Mouse (Mus musculus) limb, embryonic 13.5 days (tissue): ENCODE results near the gene Itgb3bp. TPM values are rescaled to one million over a fixed set of nuclear protein-coding genes. Genes with fewer than 3 reads are reported as not detected.
A peak's percentile ranks its signal among the peaks of the same experiment; 100 is the strongest.

Experiments used
- ATAC-seq: fragments of 200-750 bp; cut with Nextera tagmentation; 2 replicates; pipeline ENCODE4 v1.8.0; 2017; ENCODE audit warnings: low read depth, moderate number of reproducible peaks, moderate TSS enrichment; ENCODE audit not compliant: low FRiP score
- H3K27ac ChIP-seq: fragments of 300-500 bp; sonication (generic); 2 replicates; pipeline ENCODE4 v1.5.1; 2015; ENCODE audit warnings: inconsistent platforms, mild to moderate bottlenecking, moderate library complexity
- H3K27me3 ChIP-seq: fragments of 300-500 bp; sonication (generic); 2 replicates; pipeline ENCODE4 v1.6.1; 2015; ENCODE audit warnings: mild to moderate bottlenecking, inconsistent platforms
- H3K36me3 ChIP-seq: fragments of 300-500 bp; sonication (generic); 2 replicates; pipeline ENCODE4 v1.6.1; 2015; ENCODE audit warnings: inconsistent platforms, mild to moderate bottlenecking, moderate library complexity
- H3K4me1 ChIP-seq: fragments of 300-500 bp; sonication (generic); 2 replicates; pipeline ENCODE4 v1.6.1; 2015; ENCODE audit warnings: inconsistent platforms
- H3K4me2 ChIP-seq: fragments of 300-500 bp; sonication (generic); replicated peaks from 2 replicates; pipeline ENCODE4 v1.6.1; 2015; ENCODE audit warnings: inconsistent platforms, mild to moderate bottlenecking, moderate library complexity
- H3K4me3 ChIP-seq: fragments of 300-500 bp; sonication (generic); 2 replicates; pipeline ENCODE4 v1.5.1; 2015; ENCODE audit warnings: moderate library complexity, mild to moderate bottlenecking, inconsistent platforms
- H3K9ac ChIP-seq: fragments of 300-500 bp; sonication (generic); 2 replicates; pipeline ENCODE4 v1.6.1; 2015; ENCODE audit warnings: mild to moderate bottlenecking, inconsistent platforms
- H3K9me3 ChIP-seq: fragments of 300-500 bp; sonication (generic); 2 replicates; pipeline ENCODE4 v1.6.1; 2016; ENCODE audit warnings: inconsistent platforms
- WGBS: fragments of 180-500 bp; shearing (Covaris S2); methylation state at CpG from one replicate; pipeline ENCODE4 v1.1.7; 2015; 5-methylcytosine and 5-hydroxymethylcytosine counted together
- polyA plus RNA-seq: library from polyadenylated mRNA; unstranded; fragments of >200 nt; fragmentation: Nextera tagmentation; extraction: Ambion mirVana; gene quantifications from 2 replicates; pipeline ENCODE4 v1.2.1, GENCODE M21; 2015

The Itgb3bp gene
- polyA plus RNA-seq, 1 experiment from 2014 or later: 36.1 TPM

- 86% methylated on average over 2 of the region's 2 CpGs for WGBS
- H3K36me3 ChIP-seq: no peaks in the 10 kb centered on the region
- ATAC-seq: no peak
- no peak overlapping the region for H3K4me2 ChIP-seq
- no peak overlapping the region for H3K4me3 ChIP-seq
- H3K4me1 ChIP-seq: peaks cover 7% of the 10 kb centered on the region
- no peak overlapping the region for H3K9ac ChIP-seq
- H3K9me3 ChIP-seq: no peaks in the 10 kb centered on the region
- H3K27me3 ChIP-seq: no peaks in the 10 kb centered on the region
- H3K27ac ChIP-seq: no peak overlapping the region
These were observed 24.3 kb upstream of the Itgb3bp start for GRCm38 (mm10) chr4:99953904-99954303.

- H3K9ac ChIP-seq: no peak overlapping the region
- no peak overlapping the region for H3K4me3 ChIP-seq
- 93% methylated on average over 1 of the region's 1 CpGs for WGBS
- no peak overlapping the region for H3K27ac ChIP-seq
- ATAC-seq: no peak
- H3K9me3 ChIP-seq: no peaks in the 10 kb centered on the region
- no peaks in the 10 kb centered on the region; the same call in 1 of the 2 replicates for H3K4me1 ChIP-seq
- H3K27me3 ChIP-seq: no peaks in the 10 kb centered on the region
- no peaks in the 10 kb centered on the region for H3K36me3 ChIP-seq
- no peak overlapping the region for H3K4me2 ChIP-seq
These were observed 18.3 kb upstream of the Itgb3bp start for GRCm38 (mm10) chr4:99947896-99948295.

DNA sequence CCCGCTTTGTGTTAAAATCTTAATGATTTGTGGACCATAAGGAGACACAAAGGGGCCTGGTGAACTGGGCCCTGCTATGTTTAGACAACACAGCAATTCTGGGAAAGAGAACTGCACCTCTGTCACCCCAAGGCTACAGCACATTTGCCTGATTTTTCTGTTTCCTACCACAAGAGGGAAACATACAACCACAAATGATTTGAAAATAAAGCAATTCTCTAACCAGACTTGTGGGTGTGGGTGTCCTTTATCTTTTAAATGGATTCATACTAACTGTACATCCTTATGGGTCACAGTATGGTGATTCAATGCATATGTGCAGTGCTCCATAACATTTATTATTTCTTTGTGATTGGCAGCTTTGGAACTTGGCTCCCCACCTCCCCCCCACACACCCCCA, 17.6 kb upstream of the Itgb3bp start:
- H3K4me2 ChIP-seq: no peak overlapping the region
- H3K9ac ChIP-seq: no peak overlapping the region
- H3K36me3 ChIP-seq: no peaks in the 10 kb centered on the region
- H3K4me1 ChIP-seq: no peaks in the 10 kb centered on the region
- no peak for ATAC-seq
- H3K27me3 ChIP-seq: no peaks in the 10 kb centered on the region
- whole genome bisulfite sequencing: 71% methylated on average over 1 of the region's 1 CpGs
- H3K27ac ChIP-seq: no peak overlapping the region
- no peaks in the 10 kb centered on the region for H3K9me3 ChIP-seq
- no peak overlapping the region for H3K4me3 ChIP-seq

DNA sequence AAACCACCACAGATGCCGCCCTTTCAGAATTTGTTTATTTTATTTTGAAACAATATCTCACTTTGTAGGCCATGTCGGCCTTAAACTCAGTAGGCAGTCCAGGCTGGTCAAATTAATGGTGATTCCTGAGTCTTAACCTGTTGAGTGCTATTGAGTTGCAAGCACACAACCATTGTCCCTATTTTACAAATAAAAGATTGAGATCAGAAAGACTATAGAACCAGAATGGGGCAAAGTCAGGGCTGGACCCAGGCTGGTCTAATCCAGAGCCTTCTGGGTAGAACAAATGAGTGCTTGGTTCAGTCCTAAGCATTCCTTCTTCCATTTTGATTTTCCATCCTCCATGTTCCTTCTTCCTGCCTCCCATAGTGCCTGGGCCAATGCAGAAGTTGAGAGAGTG, 16.9 kb upstream of the Itgb3bp start:
- H3K9ac ChIP-seq: no peak overlapping the region
- no peaks in the 10 kb centered on the region for H3K4me1 ChIP-seq
- no peaks in the 10 kb centered on the region for H3K9me3 ChIP-seq
- H3K36me3 ChIP-seq: no peaks in the 10 kb centered on the region
- H3K27ac ChIP-seq: no peak overlapping the region
- no peak overlapping the region for H3K4me2 ChIP-seq
- no peak overlapping the region for H3K4me3 ChIP-seq
- ATAC-seq: no peak
- WGBS: 91% methylated on average over 2 of the region's 2 CpGs
- no peaks in the 10 kb centered on the region for H3K27me3 ChIP-seq

DNA sequence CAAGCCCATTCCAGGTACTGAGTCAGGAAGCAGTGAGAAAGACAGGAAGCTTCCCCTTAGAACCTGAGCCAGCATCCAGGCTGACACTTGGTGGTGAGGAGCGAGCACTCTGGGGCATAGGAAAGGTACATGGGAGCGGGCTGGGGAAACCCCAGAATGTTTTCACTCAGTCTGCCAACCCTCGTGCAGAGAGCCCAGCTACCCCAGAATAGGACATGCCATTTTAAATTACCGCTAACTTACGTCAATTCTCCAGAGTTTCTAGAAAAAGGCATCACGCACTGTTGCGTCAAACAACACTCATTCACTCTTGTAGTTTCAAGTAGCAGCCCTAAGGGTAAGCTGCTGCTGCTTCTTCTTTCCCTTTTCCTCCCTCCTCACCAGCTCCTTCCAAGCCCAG, 15.4 kb upstream of the Itgb3bp start:
- Histone ChIP-seq H3K4me2 (no peak overlapping the region), H3K36me3 (no peaks in the 10 kb centered on the region), H3K27me3 (no peaks in the 10 kb centered on the region), H3K4me3 (no peak overlapping the region), H3K27ac (no peak overlapping the region), H3K9me3 (no peaks in the 10 kb centered on the region), H3K4me1 (peaks cover 3% of the 10 kb centered on the region; the same call in 1 of the 2 replicates), H3K9ac (no peak overlapping the region)
- WGBS: 93% methylated on average over 7 of the region's 7 CpGs
- no peak for ATAC-seq

DNA sequence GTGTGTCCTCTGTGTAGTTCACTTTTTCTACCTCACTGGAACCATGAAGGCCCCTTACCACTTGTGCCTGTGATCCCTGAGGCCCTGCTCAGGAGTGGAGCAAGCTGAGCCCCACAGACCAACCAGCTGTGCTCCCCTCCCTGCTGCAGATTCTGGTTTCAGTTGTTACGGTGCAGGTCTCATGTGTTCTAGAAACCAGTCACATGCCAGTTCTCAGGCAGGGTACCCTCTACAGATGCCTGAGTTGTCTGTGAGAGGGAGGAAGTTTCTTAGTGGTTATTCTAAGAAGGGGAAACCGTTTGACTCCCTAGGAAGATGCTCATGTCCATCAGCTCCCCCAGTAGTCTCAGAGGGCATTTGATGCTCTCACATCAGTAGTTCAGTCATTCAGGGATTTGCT, 15.0 kb upstream of the Itgb3bp start:
- Histone ChIP-seq H3K9me3 (no peaks in the 10 kb centered on the region), H3K27ac (no peak overlapping the region), H3K36me3 (no peaks in the 10 kb centered on the region), H3K4me1 (peaks cover 6% of the 10 kb centered on the region), H3K4me2 (no peak overlapping the region), H3K27me3 (no peaks in the 10 kb centered on the region), H3K9ac (no peak overlapping the region), H3K4me3 (no peak overlapping the region)
- 69% methylated on average over 2 of the region's 2 CpGs for WGBS
- no peak for ATAC-seq

DNA sequence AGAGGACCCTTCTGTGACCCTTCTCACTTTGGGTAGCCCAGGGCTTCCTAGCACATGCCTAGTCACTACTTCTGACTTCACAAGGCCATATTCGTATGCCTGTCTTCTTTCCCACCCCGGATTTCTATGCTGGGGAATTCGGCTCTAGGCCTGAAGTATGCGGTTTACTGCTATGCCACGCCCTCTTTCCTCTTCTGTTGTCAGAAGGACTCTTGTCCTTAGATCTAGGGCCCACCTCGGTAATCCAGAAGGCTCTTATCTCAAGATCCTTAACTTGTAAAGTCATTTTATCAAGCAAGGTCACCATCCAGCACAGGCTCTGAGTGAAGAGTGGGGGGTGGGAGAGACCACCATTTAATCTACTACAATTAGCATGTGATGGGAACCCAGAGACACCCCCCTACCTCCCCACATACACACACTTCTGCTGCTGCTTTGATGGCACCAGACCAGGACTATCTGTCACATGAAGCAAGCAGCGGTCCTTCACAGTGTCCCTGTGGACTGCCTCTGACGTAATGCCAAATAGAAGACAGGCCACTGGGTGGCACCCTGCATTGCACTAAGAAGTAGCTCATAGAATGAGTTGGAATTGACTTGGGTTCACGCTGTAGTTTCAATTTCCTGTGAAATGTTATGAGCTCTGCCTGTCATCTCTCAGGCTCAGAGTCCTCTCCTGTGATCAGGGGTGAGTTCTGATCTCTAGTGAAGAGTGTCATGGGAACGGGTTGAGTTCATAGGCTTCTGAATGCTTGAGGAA, 12.2 kb upstream of the Itgb3bp start:
- no peak overlapping the region for H3K9ac ChIP-seq
- H3K4me3 ChIP-seq: no peak overlapping the region
- no peaks in the 10 kb centered on the region for H3K36me3 ChIP-seq
- H3K27me3 ChIP-seq: no peaks in the 10 kb centered on the region
- ATAC-seq: no peak
- H3K27ac ChIP-seq: no peak overlapping the region
- H3K4me2 ChIP-seq: no peak overlapping the region
- no peaks in the 10 kb centered on the region for H3K9me3 ChIP-seq
- WGBS: 70% methylated on average over 10 of the region's 10 CpGs
- peaks cover 12% of the 10 kb centered on the region for H3K4me1 ChIP-seq

GRCm38 (mm10) chr4:99939711-99940505, 10.3 kb upstream of the Itgb3bp start:
- Histone ChIP-seq H3K36me3 (no peaks in the 10 kb centered on the region), H3K4me3 (no peak overlapping the region), H3K9me3 (no peaks in the 10 kb centered on the region), H3K27me3 (no peaks in the 10 kb centered on the region), H3K4me2 (no peak overlapping the region), H3K27ac (no peak overlapping the region), H3K4me1 (peaks cover 12% of the 10 kb centered on the region), H3K9ac (no peak overlapping the region)
- WGBS: 57% methylated on average over 16 of the region's 16 CpGs
- ATAC-seq: no peak

DNA sequence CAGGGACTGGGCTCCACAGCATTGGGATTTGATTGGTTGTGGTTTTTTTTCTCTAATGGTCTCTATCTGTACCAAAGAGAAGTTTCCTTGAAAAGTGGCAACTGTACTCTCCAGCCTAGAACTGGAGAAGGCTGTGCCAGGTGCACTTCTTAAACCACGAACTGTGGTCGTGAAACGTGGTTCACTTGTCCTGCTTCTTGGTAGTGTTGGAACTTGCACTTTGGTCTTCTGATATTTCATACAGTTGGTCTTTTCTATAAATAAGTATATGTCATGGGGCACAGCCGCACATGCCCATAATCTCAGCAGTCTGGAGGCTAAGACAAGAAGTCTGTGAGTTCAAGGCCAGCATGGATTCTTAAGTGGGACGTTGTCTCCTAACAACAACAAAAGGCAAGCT, 6.7 kb upstream of the Itgb3bp start:
- no peak overlapping the region for H3K9ac ChIP-seq
- H3K36me3 ChIP-seq: no peaks in the 10 kb centered on the region
- H3K9me3 ChIP-seq: no peaks in the 10 kb centered on the region
- 92% methylated on average over 5 of the region's 5 CpGs for WGBS
- ATAC-seq: no peak
- H3K27me3 ChIP-seq: peaks cover 3% of the 10 kb centered on the region; the same call in 1 of the 2 replicates
- H3K4me3 ChIP-seq: no peak overlapping the region
- H3K4me2 ChIP-seq: no peak overlapping the region
- H3K4me1 ChIP-seq: peaks cover 18% of the 10 kb centered on the region
- H3K27ac ChIP-seq: no peak overlapping the region

- Histone ChIP-seq H3K27me3 (peaks cover 3% of the 10 kb centered on the region; the same call in 1 of the 2 replicates), H3K9me3 (no peaks in the 10 kb centered on the region), H3K4me2 (no peak overlapping the region), H3K36me3 (no peaks in the 10 kb centered on the region), H3K4me3 (no peak overlapping the region), H3K9ac (no peak overlapping the region), H3K27ac (no peak overlapping the region), H3K4me1 (peaks cover 27% of the 10 kb centered on the region)
- WGBS: 84% methylated on average over 7 of the region's 7 CpGs
- ATAC-seq: no peak
These were observed 5.2 kb upstream of the Itgb3bp start for GRCm38 (mm10) chr4:99934859-99935258.

DNA sequence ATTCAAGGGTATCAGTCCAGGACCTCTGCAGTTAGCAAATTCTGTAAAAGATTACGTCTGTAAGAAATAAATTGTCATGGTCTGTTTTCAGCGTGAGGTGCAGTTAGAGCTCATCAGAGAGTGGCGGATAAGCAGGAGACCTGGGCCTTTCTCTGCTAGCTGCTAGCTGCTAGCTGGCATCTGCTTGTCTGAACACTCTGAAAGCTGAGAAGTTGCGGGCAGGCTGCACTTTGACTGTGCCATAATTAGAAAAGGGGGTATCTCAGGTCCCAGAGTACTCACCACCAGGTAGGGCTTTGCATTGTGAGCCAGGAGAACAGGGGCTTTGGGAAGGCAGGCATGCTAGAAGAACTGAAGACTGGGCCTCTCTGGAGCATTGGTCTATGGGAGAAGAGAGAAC, 2.2 kb upstream of the Itgb3bp start:
- Histone ChIP-seq H3K36me3 (no peaks in the 10 kb centered on the region), H3K27ac (no peak overlapping the region), H3K4me2 (peak overlapping the region; percentile 95; the same call in 1 of the 2 replicates), H3K27me3 (peaks cover 3% of the 10 kb centered on the region; the same call in 1 of the 2 replicates), H3K4me1 (peaks cover 25% of the 10 kb centered on the region), H3K4me3 (no peak overlapping the region), H3K9me3 (no peaks in the 10 kb centered on the region), H3K9ac (no peak overlapping the region)
- ATAC-seq: no peak
- 84% methylated on average over 4 of the region's 4 CpGs for WGBS

DNA sequence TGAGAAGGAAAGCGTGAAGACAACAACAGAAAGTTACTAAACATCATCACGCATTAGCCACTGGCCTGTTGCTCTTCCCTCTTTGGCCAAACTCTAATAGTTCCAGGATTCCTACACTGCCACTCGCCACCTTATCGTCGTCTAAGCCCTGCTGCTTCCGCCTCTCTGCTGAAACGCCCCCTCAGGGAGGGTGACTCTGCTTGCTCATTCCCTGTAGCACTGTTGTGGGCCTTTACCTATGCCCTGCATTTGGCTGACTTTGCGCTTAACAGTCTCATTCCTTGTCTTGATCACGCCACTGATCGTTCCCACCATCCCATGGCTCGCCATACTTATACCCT, 1.6 kb upstream of the Itgb3bp start:
- Histone ChIP-seq H3K9ac (no peak overlapping the region), H3K4me1 (peaks cover 28% of the 10 kb centered on the region), H3K4me3 (0 out of 2 replicates have a peak overlapping the region, but pooled peaks have one; percentile 61), H3K27ac (no peak overlapping the region), H3K36me3 (no peaks in the 10 kb centered on the region), H3K27me3 (peaks cover 3% of the 10 kb centered on the region; the same call in 1 of the 2 replicates), H3K9me3 (no peaks in the 10 kb centered on the region), H3K4me2 (peak overlapping the region; percentile 95)
- no peak for ATAC-seq
- 73% methylated on average over 11 of the region's 11 CpGs for WGBS
